Comparison of ENCODE assay signal across 13 mouse cellular contexts in the genomic region with DNA sequence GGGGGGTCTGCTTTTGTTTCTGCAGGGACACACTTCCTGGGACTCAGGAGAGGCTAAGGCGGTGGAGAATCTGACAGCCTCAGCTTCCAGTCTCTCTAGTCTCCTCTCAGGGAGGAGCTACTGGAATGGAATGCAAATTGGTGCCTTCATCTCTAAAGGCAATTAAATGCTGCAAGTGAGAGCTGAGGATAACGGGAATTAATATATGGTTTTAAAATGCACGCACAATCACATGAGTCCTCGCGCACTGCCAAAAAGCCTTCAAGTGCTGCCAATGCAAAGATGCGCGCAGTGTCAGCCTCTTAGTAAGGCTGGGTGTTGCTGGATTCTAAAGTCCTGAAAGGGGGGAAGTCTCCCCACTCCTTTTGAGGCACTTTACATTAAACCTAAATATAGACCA. TPM values are rescaled to one million over a fixed set of nuclear protein-coding genes. Genes with fewer than 3 reads are reported as not detected.
DNase-seq lines count a peak whose midpoint lies in the region; ATAC-seq lines count a peak whose summit lies in the region.
"Had no signal": no experiment of that assay in that cellular context is flagged by ENCODE, and none has a peak within 500 bp of the region (broad histone marks: within the 10 kb centered on the region; RNA-seq: fewer than 3 reads in every experiment).

No protein-coding gene starts in this region.

- H3K36me3 ChIP-seq in neural tube, embryonic 11.5 days (ENCODE audit: control insufficient read depth, insufficient read depth, low read length) = no peaks in the 10 kb centered on the region
- H3K36me3 ChIP-seq in forebrain, embryonic 16.5 days (ENCODE audit: control insufficient read depth, insufficient read depth) = no peaks in the 10 kb centered on the region; the same call in 1 of the 2 replicates
- H3K36me3 ChIP-seq in midbrain, embryonic 12.5 days = no peaks in the 10 kb centered on the region
- no peaks in the 10 kb centered on the region for H3K36me3 ChIP-seq in liver, embryonic 12.5 days

- no peaks in the 10 kb centered on the region for H3K9me3 ChIP-seq in neural tube, embryonic 11.5 days (ENCODE audit: control insufficient read depth, low read length)
- H3K9me3 ChIP-seq in forebrain, embryonic 16.5 days (ENCODE audit: control insufficient read depth, low read length) = no peaks in the 10 kb centered on the region
- no peaks in the 10 kb centered on the region for H3K9me3 ChIP-seq in midbrain, embryonic 12.5 days
- no peaks in the 10 kb centered on the region for H3K9me3 ChIP-seq in liver, embryonic 12.5 days (replicated peaks)

- no peak for ATAC-seq in neural tube, embryonic 11.5 days (ENCODE audit: insufficient read depth, low FRiP score, low TSS enrichment)
- ATAC-seq in forebrain, embryonic 16.5 days = peak; percentile 84
- ATAC-seq in midbrain, embryonic 12.5 days (ENCODE audit: low FRiP score, low read depth) = peak; percentile 35; the same call in 1 of the 2 replicates
- ATAC-seq in liver, embryonic 12.5 days = no peak

- no peak overlapping the region for H3K9ac ChIP-seq in neural tube, embryonic 11.5 days (ENCODE audit: low read length)
- no peak overlapping the region for H3K9ac ChIP-seq in forebrain, embryonic 16.5 days (replicated peaks; ENCODE audit: low read depth, low read length)
- H3K9ac ChIP-seq in midbrain, embryonic 12.5 days (replicated peaks) = no peak overlapping the region
- H3K9ac ChIP-seq in liver, embryonic 12.5 days = no peak overlapping the region

- WGBS in neural tube, embryonic 11.5 days = 49% methylated on average over 7 of the region's 7 CpGs
- WGBS in forebrain, embryonic 16.5 days = 21% methylated on average over 7 of the region's 7 CpGs
- WGBS in midbrain, embryonic 12.5 days = 64% methylated on average over 7 of the region's 7 CpGs
- 92% methylated on average over 7 of the region's 7 CpGs for WGBS in liver, embryonic 12.5 days (ENCODE audit: insufficient replicate concordance)

- DNase-seq in neural tube, embryonic 11.5 days (ENCODE audit: low spot score) = no peak
- no peak for DNase-seq in neural tube, embryonic 10.5 days (ENCODE audit: extremely low spot score, low spot score)
- DNase-seq in kidney, postnatal 10 days = no peak
- DNase-seq in kidney, adult 8-10 months = no peak
- DNase-seq: cerebellum, postnatal 25 days; heart, adult 18-20 months; kidney, adult 9 months; lung, postnatal 36 days; thymus, adult 2 months had no signal

- no peaks in the 10 kb centered on the region for H3K27me3 ChIP-seq in neural tube, embryonic 11.5 days (ENCODE audit: control insufficient read depth, insufficient read depth, low read length)
- H3K27me3 ChIP-seq in forebrain, embryonic 16.5 days (replicated peaks; ENCODE audit: control insufficient read depth, insufficient read depth, low read length) = no peaks in the 10 kb centered on the region
- no peaks in the 10 kb centered on the region for H3K27me3 ChIP-seq in midbrain, embryonic 12.5 days
- no peaks in the 10 kb centered on the region for H3K27me3 ChIP-seq in liver, embryonic 12.5 days (replicated peaks)

- no peak overlapping the region for H3K4me2 ChIP-seq in neural tube, embryonic 11.5 days (ENCODE audit: low read depth)
- H3K4me2 ChIP-seq in forebrain, embryonic 16.5 days (ENCODE audit: low read length) = peak overlapping the region; percentile 18; the same call in 1 of the 2 replicates
- no peak overlapping the region; the same call in 1 of the 2 replicates for H3K4me2 ChIP-seq in midbrain, embryonic 12.5 days (replicated peaks)
- no peak overlapping the region for H3K4me2 ChIP-seq in liver, embryonic 12.5 days
- H3K4me2 ChIP-seq: liver, embryonic 11.5 days had no signal

- peak overlapping the region; percentile 60 for H3K27ac ChIP-seq in neural tube, embryonic 11.5 days (ENCODE audit: low read depth, low read length)
- H3K27ac ChIP-seq in forebrain, embryonic 16.5 days (ENCODE audit: low read length) = peak overlapping the region; percentile 81
- peak overlapping the region; percentile 58 for H3K27ac ChIP-seq in midbrain, embryonic 12.5 days (replicated peaks)
- H3K27ac ChIP-seq in liver, embryonic 12.5 days = no peak overlapping the region

- H3K4me3 ChIP-seq in neural tube, embryonic 11.5 days (ENCODE audit: low read depth, low read length) = no peak overlapping the region
- no peak overlapping the region for H3K4me3 ChIP-seq in forebrain, embryonic 16.5 days (replicated peaks; ENCODE audit: low read length)
- H3K4me3 ChIP-seq in midbrain, embryonic 12.5 days = no peak overlapping the region
- no peak overlapping the region for H3K4me3 ChIP-seq in liver, embryonic 12.5 days

- H3K4me1 ChIP-seq in neural tube, embryonic 11.5 days (ENCODE audit: control insufficient read depth, insufficient read depth, low read length) = peaks cover 30% of the 10 kb centered on the region
- peaks cover 44% of the 10 kb centered on the region for H3K4me1 ChIP-seq in forebrain, embryonic 16.5 days (replicated peaks; ENCODE audit: control insufficient read depth, insufficient read depth, low read length)
- H3K4me1 ChIP-seq in midbrain, embryonic 12.5 days = peaks cover 42% of the 10 kb centered on the region
- H3K4me1 ChIP-seq in liver, embryonic 12.5 days = no peaks in the 10 kb centered on the region

RNA-seq across cellular contexts. Expression of gene Nin, which starts 42.6 kb away (rescaled TPM):
- polyA plus RNA-seq in neural tube, embryonic 11.5 days (2014; fragmentation: Nextera tagmentation; extraction: Ambion mirVana) = 16.6 and 20.1 TPM in 2 replicates
- polyA plus RNA-seq in forebrain, embryonic 16.5 days (2015; fragmentation: Nextera tagmentation; extraction: Ambion mirVana) = 40.2 and 45.3 TPM in 2 replicates
- polyA plus RNA-seq in midbrain, embryonic 12.5 days (2016; fragmentation: Nextera tagmentation; extraction: Ambion mirVana) = 16.5 and 17.2 TPM in 2 replicates
- polyA plus RNA-seq in liver, embryonic 12.5 days (2016; fragmentation: Nextera tagmentation; extraction: Ambion mirVana) = 4.0 and 4.4 TPM in 2 replicates

Comparison
In these comparisons a context has a peak if more than half of its experiments do, and no peak if none do; other contexts are left out.
1. ATAC-seq: peak in forebrain, embryonic 16.5 days (single experiment) and midbrain, embryonic 12.5 days (single experiment); none in neural tube, embryonic 11.5 days (single experiment) and liver, embryonic 12.5 days (single experiment).